Mouse (Mus musculus): ENCODE results near the gene Csad.

DNA sequence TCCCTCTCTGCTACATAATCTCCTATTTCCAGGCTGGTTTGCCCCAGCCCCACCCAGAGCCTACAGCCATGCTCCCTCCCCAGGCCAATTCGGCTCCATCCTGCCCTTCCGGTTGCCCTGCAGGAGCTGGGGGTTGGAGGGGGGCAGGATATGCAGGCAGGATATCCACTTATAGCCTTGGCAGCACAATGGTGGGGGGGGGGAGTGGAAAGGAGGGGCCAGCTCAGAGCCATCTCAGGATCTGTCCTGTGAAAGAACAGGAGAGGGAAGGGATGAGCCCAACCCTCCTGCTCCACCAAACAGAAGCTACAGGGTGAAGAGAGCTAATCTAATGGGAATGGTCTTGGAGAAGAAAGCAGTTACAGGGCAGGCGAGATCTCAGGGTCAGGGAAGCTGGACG, 36.1 kb upstream of the Csad start:
- TF ChIP-seq CTCF (IDR thresholded peaks at IDR 0.05; ENCODE audit: borderline replicate concordance, control insufficient read depth, extremely low read depth, insufficient read depth, low read length, poor library complexity): no peak
- TF ChIP-seq POLR2A (IDR thresholded peaks at IDR 0.05; ENCODE audit: control insufficient read depth, extremely low read depth, insufficient read depth, low read length, poor library complexity): no peak

Data from thymus, adult 2 months (tissue).